Mouse (Mus musculus) layer of hippocampus, adult 9-11 months (tissue): ENCODE results near the gene Sh3kbp1.

Source experiments
- DNase-seq: peaks from one replicate; pipeline ENCODE4 v3.0.0; 2022

Gene Sh3kbp1

DNA sequence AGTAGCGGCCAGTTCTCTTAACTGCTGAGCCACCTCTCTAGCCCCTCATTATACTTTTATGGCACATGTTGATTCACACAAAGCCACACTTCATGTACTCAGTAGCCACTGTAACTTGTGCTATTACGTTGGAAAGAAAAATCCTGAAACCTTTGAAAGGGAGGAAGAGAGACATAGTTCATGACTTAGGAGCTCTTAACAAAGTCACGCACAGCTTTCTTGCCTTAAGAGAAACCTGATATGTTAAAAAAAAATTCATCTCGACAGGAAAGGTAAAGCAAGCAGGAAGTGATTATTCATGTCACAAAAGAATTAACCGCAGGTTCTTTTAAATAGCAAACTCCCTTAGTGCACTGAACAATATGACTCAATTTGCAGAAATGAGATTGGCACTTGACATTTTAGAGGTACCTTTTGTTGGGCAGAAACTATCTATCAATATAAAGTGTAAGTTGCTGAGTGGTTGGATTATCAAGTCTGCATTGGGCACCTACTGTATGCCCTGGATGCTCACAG, 51.3 kb downstream of the Sh3kbp1 start:
- DNase-seq: no peak

DNA sequence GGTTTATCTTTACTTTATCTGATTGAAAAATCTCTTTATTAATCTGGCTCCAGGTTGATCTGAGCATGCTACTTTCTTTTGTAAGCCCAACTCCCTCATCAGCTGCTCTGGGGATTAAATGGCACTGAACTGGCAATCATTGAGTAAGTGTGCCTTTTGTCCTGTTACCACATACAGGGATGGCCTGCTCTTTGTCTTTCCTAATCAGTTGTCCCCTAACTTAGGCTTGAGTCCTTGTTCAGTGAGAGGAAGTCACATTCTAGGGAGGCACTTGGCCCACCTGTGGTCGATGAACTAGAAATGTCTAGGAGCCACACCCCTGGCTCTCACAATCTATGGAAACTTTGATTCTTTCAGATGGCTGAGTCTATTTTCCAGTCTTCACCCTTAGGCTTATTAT, 58.4 kb downstream of the Sh3kbp1 start:
- no peak for DNase-seq

GRCm38 (mm10) chrX:159686850-159687249, 59.8 kb downstream of the Sh3kbp1 start:
- DNase-seq: no peak

GRCm38 (mm10) chrX:159688698-159689097, 61.6 kb downstream of the Sh3kbp1 start:
- DNase-seq: no peak

DNA sequence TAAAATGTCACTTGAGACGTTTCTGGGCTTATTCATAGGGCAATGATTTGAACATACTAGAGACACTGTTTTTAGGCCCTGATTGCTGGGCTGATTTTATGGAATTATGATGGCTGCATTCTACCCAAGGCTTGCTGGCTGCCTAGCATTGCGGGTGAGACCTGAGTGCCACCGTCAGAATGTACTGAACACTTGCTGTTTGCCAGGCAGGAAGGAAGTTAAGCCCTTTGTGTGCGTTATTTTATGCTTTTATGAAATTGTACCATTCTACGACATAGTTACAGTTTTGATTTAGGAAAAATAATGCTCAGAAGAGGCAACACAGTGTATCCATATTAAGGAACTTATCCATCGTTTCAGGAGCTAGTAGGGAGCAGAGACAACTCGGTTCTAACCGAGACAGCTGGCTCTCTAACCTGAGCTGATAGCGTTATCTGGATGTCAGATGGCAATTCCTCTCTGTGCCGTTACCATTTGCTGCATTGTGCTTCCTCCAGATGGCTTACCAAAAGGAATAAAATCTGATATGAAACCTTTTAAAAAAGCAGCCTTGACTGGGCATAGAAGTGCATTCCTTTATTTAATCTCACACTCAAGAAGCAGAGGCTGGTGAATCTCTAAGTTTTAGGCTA, 62.8 kb downstream of the Sh3kbp1 start:
- DNase-seq: peak; percentile 15

GRCm38 (mm10) chrX:159693126-159693525, 66.1 kb downstream of the Sh3kbp1 start:
- DNase-seq: no peak

GRCm38 (mm10) chrX:159696545-159696944, 69.5 kb downstream of the Sh3kbp1 start:
- DNase-seq: no peak

- no peak for DNase-seq
These were observed 70.0 kb downstream of the Sh3kbp1 start for GRCm38 (mm10) chrX:159697030-159697454.

- no peak for DNase-seq
These were observed 75.8 kb downstream of the Sh3kbp1 start for GRCm38 (mm10) chrX:159702850-159703249.

GRCm38 (mm10) chrX:159704381-159705004, 77.4 kb downstream of the Sh3kbp1 start:
- no peak for DNase-seq

DNA sequence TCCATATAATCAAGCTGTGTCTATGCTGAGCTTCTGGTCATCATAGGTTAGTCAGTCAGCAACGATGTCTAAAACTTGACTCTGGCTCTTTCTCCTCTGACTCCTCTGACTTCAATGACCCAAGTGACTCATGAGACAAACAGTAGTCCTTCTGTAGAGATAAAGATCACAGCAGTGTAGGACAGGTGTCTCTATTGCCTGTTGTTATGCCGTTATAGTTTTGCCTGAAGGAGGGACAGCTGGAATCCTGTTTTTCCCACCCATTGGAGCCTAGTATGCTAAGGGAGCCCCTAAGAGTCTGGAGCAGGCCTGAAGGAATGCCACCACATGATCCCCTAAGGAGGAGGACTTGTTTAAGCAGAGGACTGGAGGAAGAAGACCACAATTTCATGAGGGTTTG, 78.3 kb downstream of the Sh3kbp1 start:
- DNase-seq: no peak

DNA sequence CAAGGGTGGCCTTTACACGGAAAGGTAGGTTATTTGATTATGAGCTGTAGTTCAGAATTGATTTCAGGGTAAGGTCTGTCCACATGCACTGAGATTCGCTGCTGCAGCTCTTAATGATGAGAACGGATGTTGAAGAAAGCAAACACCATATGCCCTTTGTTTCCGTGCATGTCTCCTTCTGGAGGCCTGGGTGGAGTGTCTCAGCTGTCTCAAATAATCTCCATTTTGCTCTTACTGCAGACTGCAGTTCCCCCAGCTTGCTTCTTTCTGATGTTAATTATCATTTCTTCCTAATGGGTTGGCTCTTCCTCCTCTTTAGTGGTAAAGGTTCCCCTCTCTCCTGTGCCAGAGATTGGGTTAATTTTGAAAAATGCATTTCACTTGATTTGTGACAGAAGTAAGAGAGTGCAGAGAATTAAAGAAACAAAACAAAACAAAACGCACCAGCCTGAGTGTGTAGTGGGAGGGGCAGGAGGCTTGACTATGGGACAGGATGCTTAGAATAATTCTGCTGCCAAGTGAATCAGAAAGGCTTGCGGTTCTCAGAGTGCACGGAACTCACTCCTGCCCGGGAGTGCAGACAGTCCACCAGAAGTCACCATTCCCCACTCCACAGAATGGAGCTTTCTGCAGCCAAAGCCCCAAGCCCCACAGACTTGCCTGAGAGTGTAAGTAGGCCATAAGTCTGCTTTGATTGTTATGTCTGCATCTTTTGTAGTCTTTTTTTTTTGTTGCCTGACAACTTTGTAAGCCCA, 81.2 kb downstream of the Sh3kbp1 start:
- no peak for DNase-seq

- DNase-seq: no peak
These were observed 82.2 kb downstream of the Sh3kbp1 start for GRCm38 (mm10) chrX:159709296-159709695.

DNA sequence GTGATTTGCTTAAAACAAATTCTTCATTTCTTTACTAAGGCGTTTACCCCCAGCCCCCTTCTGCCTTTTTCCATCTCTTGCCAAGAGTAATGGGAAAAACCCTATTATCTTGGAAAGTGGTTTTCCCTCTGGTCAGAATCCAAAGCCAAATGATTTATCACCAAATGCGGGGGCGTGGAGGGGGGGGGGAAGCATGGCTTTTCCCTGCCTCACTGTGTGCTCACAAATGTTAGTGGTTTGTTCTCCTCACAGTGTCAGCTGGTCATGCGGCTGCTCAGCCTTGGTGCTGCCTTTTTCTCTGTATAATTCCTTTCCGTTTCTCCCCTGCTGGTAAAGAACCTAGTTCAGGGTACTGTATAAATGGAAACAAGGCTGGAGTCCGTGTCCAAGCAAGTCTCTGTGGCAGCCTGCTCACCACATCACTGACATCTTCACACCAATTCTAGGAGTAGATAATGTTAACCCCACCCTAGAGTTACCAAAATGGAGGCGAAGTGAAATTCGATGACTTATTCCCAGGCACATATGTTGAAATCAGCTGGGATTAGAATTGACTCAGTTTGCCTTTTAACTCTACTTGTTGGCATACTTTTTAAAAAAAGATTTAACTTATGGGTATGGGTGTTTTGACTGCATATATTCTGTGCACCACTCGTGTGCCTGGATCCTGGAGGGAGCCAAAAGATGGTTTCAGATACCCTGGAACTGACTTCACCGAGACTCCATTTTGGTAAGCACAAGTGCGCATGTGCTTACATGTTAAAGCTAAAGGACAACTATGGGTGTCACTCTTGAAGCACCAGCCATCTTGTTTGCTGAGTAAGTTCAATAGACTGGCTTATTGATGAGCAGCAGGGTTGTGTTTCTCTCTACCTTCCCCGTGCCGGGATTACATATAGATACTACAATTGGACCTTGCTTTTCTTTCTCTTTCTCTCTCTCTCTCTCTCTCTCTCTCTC, 84.3 kb downstream of the Sh3kbp1 start:
- no peak for DNase-seq

DNA sequence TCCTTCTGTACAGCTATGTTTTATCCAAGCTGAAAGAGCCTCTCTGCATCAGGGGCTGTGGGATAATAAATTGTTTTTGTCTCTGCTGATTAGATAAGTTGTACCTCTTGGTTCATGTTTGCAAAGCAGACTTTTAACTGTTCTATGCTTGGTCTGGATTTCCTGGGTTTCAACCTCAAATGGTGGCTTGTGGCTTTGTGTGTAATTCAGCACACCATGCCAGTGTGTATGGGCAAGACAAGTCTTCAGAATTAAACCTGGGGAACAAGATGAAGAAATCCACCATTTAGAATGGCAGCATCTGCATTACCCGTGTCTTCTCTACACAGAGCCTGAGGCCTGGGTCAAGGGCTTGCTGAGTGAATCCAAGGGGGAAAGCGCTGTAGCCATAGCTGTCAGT, 86.1 kb downstream of the Sh3kbp1 start:
- DNase-seq: no peak

DNA sequence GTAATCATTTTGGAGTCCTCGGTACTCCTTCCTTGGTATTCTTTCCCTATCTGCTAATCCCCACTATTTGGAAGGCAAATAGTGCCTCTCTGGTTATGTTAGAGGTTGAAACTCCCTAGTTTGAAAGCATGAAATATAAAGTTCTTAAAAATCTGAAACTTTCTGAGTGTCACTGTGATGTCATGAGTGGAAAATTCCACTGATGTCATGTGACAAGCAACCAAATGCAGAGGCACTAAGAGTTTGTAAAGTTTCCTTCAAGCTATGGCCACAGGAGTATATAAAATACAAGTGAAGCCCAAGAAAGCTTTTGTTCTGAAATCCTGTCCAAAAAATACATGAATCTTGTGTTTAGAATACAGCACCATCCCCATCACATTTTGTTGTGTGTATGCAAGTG, 94.3 kb downstream of the Sh3kbp1 start:
- DNase-seq: no peak

GRCm38 (mm10) chrX:159731421-159731820, 104.3 kb downstream of the Sh3kbp1 start:
- no peak for DNase-seq

DNA sequence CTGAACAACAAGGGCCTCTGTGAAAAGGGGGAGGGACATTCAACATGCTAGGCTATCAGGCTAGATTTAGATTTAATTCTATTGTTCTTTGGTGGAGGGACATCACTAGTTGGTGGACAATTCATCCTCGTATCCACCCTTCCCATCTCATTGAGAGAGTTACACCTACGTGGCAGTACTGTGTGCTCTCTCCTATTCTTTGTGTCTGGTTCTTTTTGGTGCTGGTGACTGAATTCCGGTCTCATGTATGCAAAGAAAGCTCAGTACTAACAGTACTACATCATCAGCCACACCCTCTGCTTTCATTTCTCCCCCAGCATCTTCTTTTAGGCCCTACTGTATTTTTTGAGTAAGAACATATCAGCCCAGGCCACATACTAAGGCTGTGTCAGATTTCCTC, 105.8 kb downstream of the Sh3kbp1 start:
- no peak for DNase-seq

DNA sequence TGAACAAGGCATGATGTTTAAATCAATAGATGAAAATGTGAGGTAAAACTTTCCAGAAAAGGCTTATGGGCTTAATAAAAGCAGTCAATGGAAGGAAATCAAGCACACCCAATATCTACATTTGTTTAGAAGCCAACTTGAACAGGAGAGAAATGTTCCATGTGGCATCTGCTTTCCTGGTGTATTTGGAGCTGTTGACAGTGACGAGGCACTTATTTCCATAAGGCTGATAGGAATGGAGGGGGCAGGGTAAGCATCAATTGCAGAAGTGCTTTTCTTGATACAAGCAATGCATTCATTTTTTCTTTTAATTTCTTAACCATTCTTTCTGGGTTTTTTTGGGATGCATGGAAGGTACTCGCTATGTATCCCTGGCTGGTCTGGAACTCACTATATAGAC, 106.9 kb downstream of the Sh3kbp1 start:
- no peak for DNase-seq

GRCm38 (mm10) chrX:159735513-159736099, 108.5 kb downstream of the Sh3kbp1 start:
- no peak for DNase-seq

DNA sequence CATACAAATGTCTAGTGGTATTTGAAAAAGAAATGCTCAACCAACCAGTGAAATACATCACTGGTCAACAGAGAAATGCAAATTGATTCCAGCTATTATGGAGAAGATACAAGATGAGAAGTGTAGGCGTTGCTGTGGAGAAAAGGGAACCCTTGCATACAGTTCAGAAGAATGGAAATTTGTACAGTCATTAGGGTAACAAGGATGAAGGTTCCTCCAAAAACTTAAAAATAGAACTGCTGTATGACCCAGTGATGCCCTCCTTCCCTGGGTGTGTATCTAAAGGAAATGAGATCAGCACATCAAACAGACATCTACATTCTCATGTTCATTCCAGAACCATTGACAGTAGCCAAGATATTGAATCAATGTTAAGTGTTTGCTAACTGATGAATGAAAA, 110.3 kb downstream of the Sh3kbp1 start:
- no peak for DNase-seq

DNA sequence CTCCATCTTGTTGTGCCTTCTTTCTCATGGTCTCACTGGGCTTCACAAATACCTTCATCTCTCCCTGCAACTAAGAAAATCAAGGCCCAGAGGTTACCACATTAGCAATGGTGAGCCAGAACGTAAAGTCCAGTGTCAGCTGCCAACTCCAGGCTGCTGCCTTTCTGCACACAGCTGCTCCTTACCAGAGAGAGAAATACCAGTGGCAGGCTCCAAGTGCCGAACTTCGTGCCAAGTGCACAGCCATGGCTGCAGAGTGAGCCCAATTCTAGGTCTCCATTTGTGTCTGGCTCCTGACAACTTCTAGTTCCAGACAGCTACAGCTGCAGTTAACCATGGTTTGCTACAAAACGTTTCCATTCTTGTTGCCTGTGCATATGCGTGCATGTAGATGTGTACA, 117.0 kb downstream of the Sh3kbp1 start:
- DNase-seq: no peak
